Mouse (Mus musculus): Measurements from ENCODE around the gene Snd1.

DNA sequence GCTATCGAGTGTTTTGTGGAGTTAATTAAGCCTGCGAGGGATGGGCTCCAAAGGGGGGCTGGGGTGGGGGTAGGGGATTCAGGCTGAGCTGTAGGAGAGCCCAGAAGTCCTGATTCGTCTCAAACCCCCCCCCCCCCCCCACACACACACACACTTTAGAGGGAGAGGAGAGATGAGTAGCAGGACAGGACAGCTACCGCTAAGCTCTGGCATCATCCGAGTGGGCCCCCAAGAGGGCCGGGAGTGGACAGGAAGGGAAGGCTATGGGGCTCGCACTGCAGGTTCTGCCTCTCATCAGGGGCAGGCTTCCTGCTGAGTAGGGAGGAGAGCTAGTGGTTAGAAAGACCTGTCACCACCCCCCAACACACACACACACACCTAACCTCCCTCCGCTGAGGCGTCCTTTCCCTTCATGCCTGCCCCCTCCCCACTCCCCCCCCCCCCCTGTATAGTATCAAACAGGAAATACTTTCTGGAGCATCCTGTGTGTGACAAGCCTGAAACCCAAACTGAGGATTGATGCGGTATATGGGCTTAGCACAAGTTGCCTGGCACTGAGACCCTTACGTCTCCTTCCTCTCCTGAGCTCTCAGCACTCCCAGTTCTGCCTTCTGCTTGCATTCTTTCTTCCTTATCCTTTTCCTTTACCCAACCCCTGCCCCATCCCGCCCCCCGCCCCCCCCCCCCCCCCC is 456.8 kb downstream of the Snd1 start:
- TF ChIP-seq CTCF (IDR thresholded peaks at IDR 0.05; ENCODE audit: low read depth) (no peak), EP300 (IDR thresholded peaks at IDR 0.05; ENCODE audit: low read depth) (no peak)

Measured in liver, postnatal 0 days (tissue).